Mouse (Mus musculus) hindbrain, postnatal 0 days (tissue): ENCODE measurements around the gene Gsn. TPM values are rescaled to one million over a fixed set of nuclear protein-coding genes. Genes with fewer than 3 reads are reported as not detected.

ENCODE experiments used
- ATAC-seq: fragments of 200-750 bp; cut with Nextera tagmentation; 2 replicates; pipeline ENCODE4 v1.8.0; 2017; ENCODE audit warnings: mild to moderate bottlenecking, moderate TSS enrichment, moderate library complexity
- DNase-seq: peaks from one replicate; pipeline ENCODE4 v3.0.0-alpha.2; 2015; ENCODE audit warnings: low spot score
- H3K27ac ChIP-seq: fragments of 300-500 bp; sonication (generic); 2 replicates; pipeline ENCODE4 v1.5.1; 2014; ENCODE audit warnings: mild to moderate bottlenecking
- H3K27me3 ChIP-seq: fragments of 300-500 bp; sonication (generic); 2 replicates; pipeline ENCODE4 v1.6.1; 2014; ENCODE audit warnings: low read length, mixed read lengths; ENCODE audit not compliant: insufficient read depth
- H3K36me3 ChIP-seq: fragments of 300-500 bp; sonication (generic); 2 replicates; pipeline ENCODE4 v1.6.1; 2014; ENCODE audit warnings: low read length, mixed read lengths; ENCODE audit not compliant: insufficient read depth
- H3K4me1 ChIP-seq: fragments of 300-500 bp; sonication (generic); 2 replicates; pipeline ENCODE4 v1.6.1; 2014; ENCODE audit warnings: antibody characterized with exemption, low read length, mixed read lengths; ENCODE audit not compliant: insufficient read depth
- H3K4me2 ChIP-seq: fragments of 300-500 bp; sonication (generic); 2 replicates; pipeline ENCODE4 v1.6.1; 2014; ENCODE audit warnings: low read depth, mild to moderate bottlenecking, low read length, moderate library complexity, mixed read lengths
- H3K4me3 ChIP-seq: fragments of 300-500 bp; sonication (generic); 2 replicates; pipeline ENCODE4 v1.5.1; 2014; ENCODE audit warnings: low read length
- H3K9ac ChIP-seq: fragments of 300-500 bp; sonication (generic); replicated peaks from 2 replicates; pipeline ENCODE4 v1.6.1; 2014; ENCODE audit warnings: mild to moderate bottlenecking, low read length, moderate library complexity, mixed read lengths
- H3K9me3 ChIP-seq: fragments of 300-500 bp; sonication (generic); 2 replicates; pipeline ENCODE4 v1.6.1; 2016; ENCODE audit warnings: low read length, mixed read lengths
- CTCF ChIP-seq: IDR thresholded peaks from 2 replicates; pipeline ENCODE4 v1.5.1; 2016; ENCODE audit warnings: antibody characterized with exemption, control low read depth, low read depth
- WGBS: fragments of 180-500 bp; shearing (Covaris S2); extraction: QIAGEN DNeasy Blood & Tissue Kit; methylation state at CpG from one replicate; pipeline ENCODE4 v1.1.7; 2014; 5-methylcytosine and 5-hydroxymethylcytosine counted together
- polyA plus RNA-seq: library from polyadenylated mRNA; unstranded; fragments of >200 nt; fragmentation: Nextera tagmentation; extraction: Ambion mirVana; gene quantifications from 2 replicates; pipeline ENCODE4 v1.2.1, GENCODE M21; 2015
- total RNA-seq: library from RNA; depleted of rRNA; stranded (reverse); fragments of >200 nt; gene quantifications from 2 replicates; pipeline ENCODE4 v1.2.3, GENCODE M21; 2014

Gsn gene
- total and polyA plus RNA-seq, 2 experiments from 2014 or later, result 33.8 to 50.1 TPM

- 87% methylated on average over 12 of the region's 12 CpGs for WGBS
- H3K9ac ChIP-seq, result no peak overlapping the region
- no peaks in the 10 kb centered on the region for H3K36me3 ChIP-seq
- ATAC-seq (no peak), DNase-seq (no peak)
- no peaks in the 10 kb centered on the region for H3K27me3 ChIP-seq
- no peak overlapping the region for H3K4me3 ChIP-seq
- H3K27ac ChIP-seq, result no peak overlapping the region
- H3K4me2 ChIP-seq, result no peak overlapping the region
- H3K4me1 ChIP-seq, result peaks cover 14% of the 10 kb centered on the region
- TF ChIP-seq CTCF, result no peak
- H3K9me3 ChIP-seq, result no peaks in the 10 kb centered on the region
Measured at GRCm38 (mm10) chr2:35318405-35318804, 62.2 kb downstream of the Gsn start.

GRCm38 (mm10) chr2:35320399-35320798, 64.2 kb downstream of the Gsn start:
- no peak for ATAC-seq
- Histone ChIP-seq H3K4me2 (no peak overlapping the region), H3K9ac (no peak overlapping the region), H3K36me3 (no peaks in the 10 kb centered on the region), H3K9me3 (no peaks in the 10 kb centered on the region), H3K4me1 (peaks cover 14% of the 10 kb centered on the region), H3K27ac (no peak overlapping the region), H3K27me3 (no peaks in the 10 kb centered on the region), H3K4me3 (no peak overlapping the region)
- WGBS, result 86% methylated on average over 15 of the region's 15 CpGs
- no peak for TF ChIP-seq CTCF
- no peak for DNase-seq

GRCm38 (mm10) chr2:35322404-35323164, 66.4 kb downstream of the Gsn start:
- peak overlapping the region; percentile 57 for H3K27ac ChIP-seq
- TF ChIP-seq CTCF, result no peak
- WGBS, result 27% methylated on average over 10 of the region's 10 CpGs
- no peak overlapping the region for H3K4me3 ChIP-seq
- ATAC-seq (peak; percentile 80), DNase-seq (peak; percentile 78)
- H3K9me3 ChIP-seq, result no peaks in the 10 kb centered on the region
- H3K27me3 ChIP-seq, result no peaks in the 10 kb centered on the region
- peaks cover 16% of the 10 kb centered on the region for H3K4me1 ChIP-seq
- H3K36me3 ChIP-seq, result no peaks in the 10 kb centered on the region
- H3K4me2 ChIP-seq, result 0 out of 2 replicates have a peak overlapping the region, but pooled peaks have one; percentile 21
- H3K9ac ChIP-seq, result no peak overlapping the region; the same call in 1 of the 2 replicates

- Histone ChIP-seq H3K9me3 (no peaks in the 10 kb centered on the region), H3K9ac (no peak overlapping the region), H3K36me3 (no peaks in the 10 kb centered on the region), H3K27ac (no peak overlapping the region), H3K4me1 (peaks cover 20% of the 10 kb centered on the region), H3K4me2 (no peak overlapping the region), H3K27me3 (no peaks in the 10 kb centered on the region), H3K4me3 (no peak overlapping the region)
- ATAC-seq (no peak), DNase-seq (no peak)
- 73% methylated on average over 10 of the region's 10 CpGs for WGBS
- no peak for TF ChIP-seq CTCF
Measured at GRCm38 (mm10) chr2:35325930-35326329, 69.8 kb downstream of the Gsn start.

GRCm38 (mm10) chr2:35326931-35327330, 70.8 kb downstream of the Gsn start:
- H3K27ac ChIP-seq, result no peak overlapping the region
- no peak for DNase-seq
- no peak overlapping the region for H3K4me2 ChIP-seq
- no peaks in the 10 kb centered on the region for H3K36me3 ChIP-seq
- no peaks in the 10 kb centered on the region for H3K9me3 ChIP-seq
- no peaks in the 10 kb centered on the region for H3K27me3 ChIP-seq
- H3K4me1 ChIP-seq, result peaks cover 18% of the 10 kb centered on the region
- 61% methylated on average over 1 of the region's 1 CpGs for WGBS
- no peak for ATAC-seq
- no peak overlapping the region for H3K4me3 ChIP-seq
- no peak for TF ChIP-seq CTCF
- H3K9ac ChIP-seq, result no peak overlapping the region

- H3K4me1 ChIP-seq, result peaks cover 11% of the 10 kb centered on the region; the same call in 1 of the 2 replicates
- no peak overlapping the region for H3K27ac ChIP-seq
- no peaks in the 10 kb centered on the region for H3K36me3 ChIP-seq
- no peak overlapping the region for H3K4me2 ChIP-seq
- H3K27me3 ChIP-seq, result no peaks in the 10 kb centered on the region
- TF ChIP-seq CTCF, result no peak
- H3K9ac ChIP-seq, result no peak overlapping the region
- no peaks in the 10 kb centered on the region for H3K9me3 ChIP-seq
- ATAC-seq (no peak), DNase-seq (no peak)
- WGBS, result 69% methylated on average over 10 of the region's 10 CpGs
- no peak overlapping the region for H3K4me3 ChIP-seq
Measured at GRCm38 (mm10) chr2:35327583-35327982, 71.4 kb downstream of the Gsn start.
